Mouse (Mus musculus): ENCODE measurements around the gene Zfp599.

DNA sequence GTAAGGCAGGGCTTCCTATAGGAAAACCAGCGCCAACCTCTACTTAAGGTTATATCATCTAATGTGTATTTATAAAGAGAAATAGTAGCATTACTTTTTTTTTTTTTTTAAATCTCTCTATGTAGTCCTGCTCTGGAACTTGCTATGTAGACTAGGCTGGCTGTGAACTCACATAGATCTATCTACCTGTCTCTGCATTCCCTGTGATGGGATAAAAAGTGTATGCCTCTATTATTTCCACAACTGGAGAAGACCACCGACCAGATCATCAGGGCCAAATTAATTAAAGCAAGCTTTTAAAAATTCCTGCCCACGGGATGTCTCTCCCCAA, 362 bp upstream of the Zfp599 start:
- TF ChIP-seq GATA1 (IDR thresholded peaks at IDR 0.05; ENCODE audit: borderline replicate concordance, low read length): no peak
- no peak for TF ChIP-seq FLI1 (IDR thresholded peaks at IDR 0.05; ENCODE audit: low read length)

All from megakaryocyte, embryonic 14.5 days (primary cell).